ENCODE assay signal across 8 mouse cellular contexts in the genomic region with DNA sequence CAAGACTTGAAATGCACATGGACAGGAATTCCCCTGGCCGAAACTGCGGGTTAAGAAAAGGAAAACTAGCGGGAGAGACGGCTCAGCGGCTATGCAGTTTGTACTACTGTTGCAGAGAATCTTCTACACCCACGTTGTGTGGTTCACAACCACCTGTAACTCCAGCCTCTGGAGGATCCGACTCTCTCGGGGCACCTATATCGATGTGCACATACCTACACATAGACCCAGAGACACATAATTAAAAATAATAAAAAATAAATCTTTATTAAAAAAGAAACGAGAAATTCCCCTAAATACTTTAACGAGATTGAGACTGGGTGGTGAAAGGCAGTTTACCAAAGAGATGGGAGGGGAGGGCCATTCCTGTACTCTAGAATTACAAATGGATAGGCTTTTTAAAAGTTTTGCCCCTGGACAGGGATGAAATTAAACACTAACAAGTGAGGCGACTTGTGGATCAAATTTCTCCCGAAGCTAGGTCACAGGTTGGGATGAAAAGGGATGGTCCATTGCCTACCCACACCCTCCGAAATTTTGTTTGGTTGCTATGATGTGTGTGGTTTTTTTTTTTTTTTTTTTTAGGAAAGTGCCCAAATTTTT. TPM values are rescaled to one million over a fixed set of nuclear protein-coding genes. Genes with fewer than 3 reads are reported as not detected.
DNase-seq lines count a peak whose midpoint lies in the region; ATAC-seq and TF ChIP-seq lines count a peak whose summit lies in the region.

No protein-coding gene starts in this region.

- 7% methylated on average over 14 of the region's 14 CpGs for WGBS in neural tube, embryonic 11.5 days
- WGBS in intestine, postnatal 0 days: 11% methylated on average over 14 of the region's 14 CpGs
- 6% methylated on average over 14 of the region's 14 CpGs for WGBS in neural tube, embryonic 15.5 days

- H3K9me3 ChIP-seq in neural tube, embryonic 11.5 days (ENCODE audit: control insufficient read depth, low read length): no peaks in the 10 kb centered on the region
- H3K9me3 ChIP-seq in intestine, postnatal 0 days (ENCODE audit: control insufficient read depth): no peaks in the 10 kb centered on the region
- H3K9me3 ChIP-seq in neural tube, embryonic 15.5 days (replicated peaks): no peaks in the 10 kb centered on the region

- no peak overlapping the region for H3K27ac ChIP-seq in neural tube, embryonic 11.5 days (ENCODE audit: low read depth, low read length)
- peak overlapping the region; percentile 88 for H3K27ac ChIP-seq in intestine, postnatal 0 days (ENCODE audit: low read depth, low read length)
- peak overlapping the region; percentile 92 for H3K27ac ChIP-seq in neural tube, embryonic 15.5 days (replicated peaks)

- peak; percentile 14 for DNase-seq in cerebellum, adult 9-11 months
- DNase-seq in cerebellum, postnatal 10 days: no peak
- no peak for DNase-seq in neural tube, embryonic 11.5 days (ENCODE audit: low spot score)
- DNase-seq in neural tube, embryonic 10.5 days (ENCODE audit: extremely low spot score, low spot score): no peak
- DNase-seq in adrenal gland, postnatal 25 days: no peak

- H3K9ac ChIP-seq in neural tube, embryonic 11.5 days (ENCODE audit: low read length): no peak overlapping the region
- no peak overlapping the region for H3K9ac ChIP-seq in intestine, postnatal 0 days (ENCODE audit: low read depth, low read length)
- H3K9ac ChIP-seq in neural tube, embryonic 15.5 days (replicated peaks): peak overlapping the region; percentile 79

- H3K4me3 ChIP-seq in neural tube, embryonic 11.5 days (ENCODE audit: low read depth, low read length): peak overlapping the region; percentile 94
- peak overlapping the region; percentile 70 for H3K4me3 ChIP-seq in intestine, postnatal 0 days (ENCODE audit: low read depth, low read length)
- H3K4me3 ChIP-seq in neural tube, embryonic 15.5 days (replicated peaks): peak overlapping the region; percentile 82

- peaks cover 8% of the 10 kb centered on the region; the same call in 1 of the 2 replicates for H3K4me1 ChIP-seq in neural tube, embryonic 11.5 days (ENCODE audit: control insufficient read depth, insufficient read depth, low read length)
- H3K4me1 ChIP-seq in intestine, postnatal 0 days (replicated peaks; ENCODE audit: control insufficient read depth, insufficient read depth, low read length): no peaks in the 10 kb centered on the region
- H3K4me1 ChIP-seq in neural tube, embryonic 15.5 days: peaks cover 28% of the 10 kb centered on the region

- H3K4me2 ChIP-seq in neural tube, embryonic 11.5 days (ENCODE audit: low read depth): peak overlapping the region; percentile 55
- peak overlapping the region; percentile 77 for H3K4me2 ChIP-seq in intestine, postnatal 0 days (replicated peaks; ENCODE audit: low read depth)
- H3K4me2 ChIP-seq in neural tube, embryonic 15.5 days: peak overlapping the region; percentile 93

- TF ChIP-seq CTCF in intestine, postnatal 0 days (IDR thresholded peaks at IDR 0.05; ENCODE audit: low read depth): no peak

- no peaks in the 10 kb centered on the region for H3K27me3 ChIP-seq in neural tube, embryonic 11.5 days (ENCODE audit: control insufficient read depth, insufficient read depth, low read length)
- peaks cover 40% of the 10 kb centered on the region for H3K27me3 ChIP-seq in intestine, postnatal 0 days (replicated peaks; ENCODE audit: control insufficient read depth, insufficient read depth, low read length)
- 0 out of 2 replicates have a peak, but pooled peaks cover 4% of the 10 kb centered on the region for H3K27me3 ChIP-seq in neural tube, embryonic 15.5 days (replicated peaks)

- H3K36me3 ChIP-seq in neural tube, embryonic 11.5 days (ENCODE audit: control insufficient read depth, insufficient read depth, low read length): no peaks in the 10 kb centered on the region
- no peaks in the 10 kb centered on the region for H3K36me3 ChIP-seq in intestine, postnatal 0 days (ENCODE audit: control insufficient read depth, insufficient read depth)
- no peaks in the 10 kb centered on the region for H3K36me3 ChIP-seq in neural tube, embryonic 15.5 days

- ATAC-seq in neural tube, embryonic 11.5 days (ENCODE audit: insufficient read depth, low FRiP score, low TSS enrichment): no peak
- no peak for ATAC-seq in intestine, postnatal 0 days
- peak; percentile 45; the same call in 1 of the 2 replicates for ATAC-seq in neural tube, embryonic 15.5 days (ENCODE audit: low FRiP score)
- ATAC-seq in activated CD4-positive, CD25-positive, alpha-beta regulatory T cell, adult 4 months: no peak

RNA-seq across cellular contexts. Expression of a gene that starts 0.4 kb away (rescaled TPM):
- polyA plus RNA-seq in neural tube, embryonic 11.5 days (2014; fragmentation: Nextera tagmentation; extraction: Ambion mirVana): 78.5 and 80.3 TPM in 2 replicates
- 16.1 and 18.8 TPM in 2 replicates for polyA plus RNA-seq in intestine, postnatal 0 days (2015; fragmentation: Nextera tagmentation; extraction: Ambion mirVana)
- 31.9 and 32.8 TPM in 2 replicates for polyA plus RNA-seq in neural tube, embryonic 15.5 days (2015; fragmentation: Nextera tagmentation; extraction: Ambion mirVana)
- total RNA-seq in adrenal gland, postnatal 25 days (2021): 20.0 and 22.7 TPM in 2 replicates
- polyA plus RNA-seq in activated CD4-positive, CD25-positive, alpha-beta regulatory T cell, adult 4 months (2017; shearing (Covaris generic)): under 1 TPM in 1 of 2 experiments, not detected in 1; 0.15 TPM

RNA-seq across cellular contexts. Expression of a gene that starts 15.8 kb away (rescaled TPM):
- not detected in 2 replicates for polyA plus RNA-seq in neural tube, embryonic 11.5 days (2014; fragmentation: Nextera tagmentation; extraction: Ambion mirVana)
- 0.22 and 0.52 TPM in 2 replicates for polyA plus RNA-seq in intestine, postnatal 0 days (2015; fragmentation: Nextera tagmentation; extraction: Ambion mirVana)
- polyA plus RNA-seq in neural tube, embryonic 15.5 days (2015; fragmentation: Nextera tagmentation; extraction: Ambion mirVana): 10.5 and 11.8 TPM in 2 replicates
- total RNA-seq in adrenal gland, postnatal 25 days (2021): 0.76 TPM in 1 of 2 replicates, not detected in the other
- polyA plus RNA-seq in activated CD4-positive, CD25-positive, alpha-beta regulatory T cell, adult 4 months (2017; shearing (Covaris generic)): not detected

RNA-seq across cellular contexts. Expression of a gene that starts 58.6 kb away (rescaled TPM):
- polyA plus RNA-seq in neural tube, embryonic 11.5 days (2014; fragmentation: Nextera tagmentation; extraction: Ambion mirVana): 21.7 and 23.2 TPM in 2 replicates
- 0.80 and 1.3 TPM in 2 replicates for polyA plus RNA-seq in intestine, postnatal 0 days (2015; fragmentation: Nextera tagmentation; extraction: Ambion mirVana)
- polyA plus RNA-seq in neural tube, embryonic 15.5 days (2015; fragmentation: Nextera tagmentation; extraction: Ambion mirVana): 28.3 and 34.0 TPM in 2 replicates
- total RNA-seq in adrenal gland, postnatal 25 days (2021): 2.9 and 4.7 TPM in 2 replicates
- not detected for polyA plus RNA-seq in activated CD4-positive, CD25-positive, alpha-beta regulatory T cell, adult 4 months (2017; shearing (Covaris generic))

Comparison
In these comparisons a context has a peak if more than half of its experiments do, and no peak if none do; other contexts are left out.
1. RNA of a gene that starts 0.4 kb away (polyA plus RNA-seq): 78.5 to 80.3 TPM in neural tube, embryonic 11.5 days, 31.9 to 32.8 TPM in neural tube, embryonic 15.5 days and 16.1 to 18.8 TPM in intestine, postnatal 0 days; 0.15 TPM in activated CD4-positive, CD25-positive, alpha-beta regulatory T cell, adult 4 months; every median in the first group is over 10 times any median in the second.
2. Peak in every context shown above with its lines, with median percentiles within 50 percentile points of each other: H3K4me2 ChIP-seq and H3K4me3 ChIP-seq.